Mouse (Mus musculus): ENCODE data around the gene Adgrl3. TPM values are rescaled to one million over a fixed set of nuclear protein-coding genes. Genes with fewer than 3 reads are reported as not detected.
A peak's percentile ranks its signal among the peaks of the same experiment; 100 is the strongest.

Gene Adgrl3
- total RNA-seq, 2 experiments from 2014 or later, result 157 to 179 TPM

- DNase-seq, result no peak
Observed at GRCm38 (mm10) chr5:81674975-81675371, 655.0 kb downstream of the Adgrl3 start.

GRCm38 (mm10) chr5:81676896-81677295, 657.0 kb downstream of the Adgrl3 start:
- DNase-seq, result no peak

GRCm38 (mm10) chr5:81686206-81686605, 666.3 kb downstream of the Adgrl3 start:
- no peak for DNase-seq

GRCm38 (mm10) chr5:81686845-81687244, 666.9 kb downstream of the Adgrl3 start:
- no peak for DNase-seq

GRCm38 (mm10) chr5:81729620-81730019, 709.7 kb downstream of the Adgrl3 start:
- no peak for DNase-seq

- peak; percentile 19 to 65 for DNase-seq
Observed at GRCm38 (mm10) chr5:81736008-81736407, 716.1 kb downstream of the Adgrl3 start.

GRCm38 (mm10) chr5:81738286-81739032, 718.5 kb downstream of the Adgrl3 start:
- no peak for DNase-seq

GRCm38 (mm10) chr5:81752426-81752825, 732.5 kb downstream of the Adgrl3 start:
- DNase-seq, result no peak

GRCm38 (mm10) chr5:81755711-81756110, 735.8 kb downstream of the Adgrl3 start:
- DNase-seq, result no peak

GRCm38 (mm10) chr5:81757093-81757725, 737.3 kb downstream of the Adgrl3 start:
- DNase-seq, result no peak

- no peak for DNase-seq
Observed at GRCm38 (mm10) chr5:81776234-81776633, 756.3 kb downstream of the Adgrl3 start.

GRCm38 (mm10) chr5:81776746-81777145, 756.8 kb downstream of the Adgrl3 start:
- no peak for DNase-seq

- DNase-seq, result no peak
Observed at GRCm38 (mm10) chr5:81784770-81785169, 764.8 kb downstream of the Adgrl3 start.

- no peak for DNase-seq
Observed at GRCm38 (mm10) chr5:81790710-81791109, 770.8 kb downstream of the Adgrl3 start.

GRCm38 (mm10) chr5:81794125-81794524, 774.2 kb downstream of the Adgrl3 start:
- DNase-seq, result no peak

GRCm38 (mm10) chr5:81794601-81795000, 774.7 kb downstream of the Adgrl3 start:
- no peak for DNase-seq

- DNase-seq, result no peak
Observed at GRCm38 (mm10) chr5:81796128-81796527, 776.2 kb downstream of the Adgrl3 start.

GRCm38 (mm10) chr5:81810966-81811365, 791.0 kb downstream of the Adgrl3 start:
- no peak for DNase-seq

GRCm38 (mm10) chr5:81832076-81832475, 812.1 kb downstream of the Adgrl3 start:
- no peak for DNase-seq

- no peak for DNase-seq
Observed at GRCm38 (mm10) chr5:81832679-81833078, 812.7 kb downstream of the Adgrl3 start.

GRCm38 (mm10) chr5:81837860-81838259, 817.9 kb downstream of the Adgrl3 start:
- DNase-seq, result no peak

GRCm38 (mm10) chr5:81843798-81844197, 823.9 kb downstream of the Adgrl3 start:
- DNase-seq, result no peak

GRCm38 (mm10) chr5:81870336-81870735, 850.4 kb downstream of the Adgrl3 start:
- no peak for DNase-seq

All from layer of hippocampus, postnatal 36 days (tissue).